Mouse (Mus musculus) neural tube, embryonic 14.5 days (tissue): ENCODE results near the gene C2cd6. TPM values are rescaled to one million over a fixed set of nuclear protein-coding genes. Genes with fewer than 3 reads are reported as not detected.

Source experiments
- ATAC-seq: fragments of 200-750 bp; cut with Nextera tagmentation; 2 replicates; pipeline ENCODE4 v1.8.0; 2017; ENCODE audit warnings: low read depth, mild to moderate bottlenecking, moderate TSS enrichment, moderate library complexity
- H3K27ac ChIP-seq: fragments of 300-500 bp; sonication (generic); 2 replicates; pipeline ENCODE4 v1.5.1; 2014; ENCODE audit warnings: low read depth, mild to moderate bottlenecking, control low read depth, low read length, moderate library complexity, mixed read lengths
- H3K27me3 ChIP-seq: fragments of 300-500 bp; sonication (generic); 2 replicates; pipeline ENCODE4 v1.6.1; 2014; ENCODE audit warnings: low read length; ENCODE audit not compliant: control insufficient read depth, insufficient read depth
- H3K36me3 ChIP-seq: fragments of 300-500 bp; sonication (generic); 2 replicates; pipeline ENCODE4 v1.6.1; 2014; ENCODE audit warnings: low read length, mixed read lengths; ENCODE audit not compliant: control insufficient read depth, insufficient read depth
- H3K4me1 ChIP-seq: fragments of 300-500 bp; sonication (generic); 2 replicates; pipeline ENCODE4 v1.6.1; 2014; ENCODE audit warnings: low read length; ENCODE audit not compliant: control insufficient read depth, insufficient read depth
- H3K4me2 ChIP-seq: fragments of 300-500 bp; sonication (generic); 2 replicates; pipeline ENCODE4 v1.6.1; 2014; ENCODE audit warnings: mild to moderate bottlenecking, low read depth, low read length, control low read depth
- H3K4me3 ChIP-seq: fragments of 300-500 bp; sonication (generic); 2 replicates; pipeline ENCODE4 v1.5.1; 2014; ENCODE audit warnings: low read depth, low read length, control low read depth, mixed read lengths
- H3K9ac ChIP-seq: fragments of 300-500 bp; sonication (generic); replicated peaks from 2 replicates; pipeline ENCODE4 v1.6.1; 2014; ENCODE audit warnings: low read depth, mild to moderate bottlenecking, control low read depth, low read length, mixed read lengths
- H3K9me3 ChIP-seq: fragments of 300-500 bp; sonication (generic); 2 replicates; pipeline ENCODE4 v1.6.1; 2016; ENCODE audit warnings: low read length; ENCODE audit not compliant: control insufficient read depth
- WGBS: fragments of 180-500 bp; shearing (Covaris S2); extraction: QIAGEN DNeasy Blood & Tissue Kit; methylation state at CpG from one replicate; pipeline ENCODE4 v1.1.7; 2014; 5-methylcytosine and 5-hydroxymethylcytosine counted together
- polyA plus RNA-seq: library from polyadenylated mRNA; unstranded; fragments of >200 nt; fragmentation: Nextera tagmentation; extraction: Ambion mirVana; gene quantifications from 2 replicates; pipeline ENCODE4 v1.2.1, GENCODE M21; 2014

C2cd6 gene
- 0.09 TPM in 1 of 2 replicates, not detected in the other for polyA plus RNA-seq

DNA sequence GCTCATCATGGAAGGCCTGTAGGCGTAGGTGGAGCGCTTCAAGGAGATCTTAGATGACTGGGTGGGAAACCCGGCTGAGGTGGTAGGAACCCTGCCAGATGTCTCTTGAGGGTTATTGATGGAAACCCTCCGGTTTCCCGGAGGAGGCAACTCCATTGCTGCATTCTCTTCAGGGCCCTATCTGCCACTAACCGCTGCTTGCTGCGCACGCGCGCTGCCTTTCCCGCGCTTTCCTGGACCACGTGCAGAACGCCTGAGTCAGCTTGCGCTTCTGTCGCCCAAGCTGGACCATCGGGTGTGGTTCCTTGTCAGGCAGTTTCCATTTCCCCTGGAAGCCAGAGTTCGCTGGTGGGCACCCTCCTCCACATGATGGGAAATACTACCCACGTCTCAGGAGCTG lies at the start of gene C2cd6:
Gene C2cd6, minus strand, starts transcription at position 196 of the 400 bp plus-strand sequence.
- H3K4me1 ChIP-seq, result no peaks in the 10 kb centered on the region
- H3K27me3 ChIP-seq, result no peaks in the 10 kb centered on the region
- H3K27ac ChIP-seq, result no peak within 1 kb of the TSS
- no peak within 1 kb of the TSS for H3K4me3 ChIP-seq
- no peak for ATAC-seq
- no peak within 1 kb of the TSS for H3K9ac ChIP-seq
- no peaks in the 10 kb centered on the region for H3K9me3 ChIP-seq
- 92% methylated on average over 19 of the region's 19 CpGs for WGBS
- H3K36me3 ChIP-seq, result peaks cover 3% of the 10 kb centered on the region; the same call in 1 of the 2 replicates
- H3K4me2 ChIP-seq, result no peak within 1 kb of the TSS

DNA sequence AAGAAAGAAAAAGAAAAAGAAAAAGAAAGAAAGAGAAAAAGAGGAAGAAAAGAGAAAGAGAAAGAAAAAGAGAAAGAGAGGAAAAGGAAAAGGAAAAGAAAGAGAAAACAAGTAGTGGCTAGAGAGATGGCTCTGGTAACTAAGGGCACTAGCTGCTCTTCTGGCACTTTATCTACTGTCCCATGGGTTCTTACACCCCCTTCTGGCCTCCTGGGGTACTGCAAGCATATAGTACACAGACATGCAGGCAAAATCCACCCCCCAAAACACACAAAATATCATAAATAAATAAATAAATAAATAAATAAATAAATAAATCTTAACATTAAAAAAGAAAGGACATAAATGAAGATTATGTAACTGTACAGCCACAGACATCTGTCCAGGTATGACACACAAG lies 48.1 kb upstream of the C2cd6 start:
- no peak for ATAC-seq
- Histone ChIP-seq H3K4me2 (no peak overlapping the region), H3K27me3 (no peaks in the 10 kb centered on the region)

GRCm38 (mm10) chr1:59134419-59134818 lies 39.7 kb upstream of the C2cd6 start:
- no peaks in the 10 kb centered on the region for H3K27me3 ChIP-seq
- H3K9ac ChIP-seq, result no peak overlapping the region
- no peak overlapping the region for H3K4me2 ChIP-seq
- ATAC-seq, result no peak
- H3K4me1 ChIP-seq, result no peaks in the 10 kb centered on the region
- 86% methylated on average over 5 of the region's 5 CpGs for WGBS
- no peak overlapping the region for H3K4me3 ChIP-seq
- no peaks in the 10 kb centered on the region for H3K9me3 ChIP-seq
- no peak overlapping the region for H3K27ac ChIP-seq
- H3K36me3 ChIP-seq, result no peaks in the 10 kb centered on the region

More for the DNA sequence above, 48.1 kb upstream of the C2cd6 start:
- H3K36me3 ChIP-seq, result no peaks in the 10 kb centered on the region
- no peaks in the 10 kb centered on the region for H3K4me1 ChIP-seq
- no peaks in the 10 kb centered on the region for H3K9me3 ChIP-seq
- no peak overlapping the region for H3K4me3 ChIP-seq
- no peak overlapping the region for H3K9ac ChIP-seq
- no peak overlapping the region for H3K27ac ChIP-seq

DNA sequence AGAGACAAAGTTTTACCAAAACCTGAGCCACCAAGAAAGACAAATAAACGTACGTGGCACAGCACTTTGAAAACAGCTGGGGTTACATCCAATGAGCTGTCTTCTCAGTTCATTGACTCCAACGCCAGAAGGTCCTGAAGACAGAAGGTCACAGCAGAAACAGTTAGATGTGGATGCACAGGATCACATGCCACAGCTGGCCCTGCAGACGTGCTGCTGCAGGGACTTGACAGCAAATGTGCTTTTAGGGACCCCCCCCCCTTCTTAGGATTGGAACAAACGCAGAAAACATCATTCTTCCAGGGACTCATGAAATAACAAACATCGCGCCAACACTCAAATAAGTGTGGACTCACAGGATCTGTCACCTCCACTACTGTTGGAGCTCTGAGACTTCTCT lies 34.2 kb upstream of the C2cd6 start:
- 76% methylated on average over 7 of the region's 7 CpGs for WGBS

DNA sequence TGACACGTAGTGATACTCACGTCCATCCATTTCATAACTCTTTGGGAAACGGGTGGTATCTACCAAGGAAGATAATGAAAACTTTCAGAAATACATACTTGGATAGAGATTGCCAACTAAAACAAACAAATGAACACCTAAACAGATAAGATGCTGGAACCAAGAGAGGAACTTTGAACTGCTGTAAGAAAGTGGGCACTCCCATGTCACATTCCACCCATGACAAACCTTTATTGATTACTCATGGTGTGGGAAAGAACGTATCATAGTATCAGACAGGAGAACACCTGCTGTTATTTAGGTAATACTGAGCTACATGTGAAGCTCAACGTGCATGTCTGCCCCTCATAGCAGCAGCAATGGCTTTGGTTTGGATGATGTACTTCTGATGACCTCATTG lies 30.9 kb upstream of the C2cd6 start:
- WGBS, result 79% methylated on average over 5 of the region's 5 CpGs
- no peak for ATAC-seq
- no peak overlapping the region for H3K9ac ChIP-seq
- H3K27me3 ChIP-seq, result no peaks in the 10 kb centered on the region
- peaks cover 4% of the 10 kb centered on the region; the same call in 1 of the 2 replicates for H3K4me1 ChIP-seq
- H3K9me3 ChIP-seq, result no peaks in the 10 kb centered on the region
- H3K4me2 ChIP-seq, result no peak overlapping the region
- no peak overlapping the region for H3K4me3 ChIP-seq
- no peaks in the 10 kb centered on the region for H3K36me3 ChIP-seq
- no peak overlapping the region for H3K27ac ChIP-seq

More for the DNA sequence above, 34.2 kb upstream of the C2cd6 start:
- no peak overlapping the region for H3K4me2 ChIP-seq
- H3K9me3 ChIP-seq, result no peaks in the 10 kb centered on the region
- H3K27ac ChIP-seq, result no peak overlapping the region
- no peaks in the 10 kb centered on the region for H3K36me3 ChIP-seq
- ATAC-seq, result no peak
- no peaks in the 10 kb centered on the region for H3K4me1 ChIP-seq
- no peaks in the 10 kb centered on the region for H3K27me3 ChIP-seq
- H3K4me3 ChIP-seq, result no peak overlapping the region
- no peak overlapping the region for H3K9ac ChIP-seq

DNA sequence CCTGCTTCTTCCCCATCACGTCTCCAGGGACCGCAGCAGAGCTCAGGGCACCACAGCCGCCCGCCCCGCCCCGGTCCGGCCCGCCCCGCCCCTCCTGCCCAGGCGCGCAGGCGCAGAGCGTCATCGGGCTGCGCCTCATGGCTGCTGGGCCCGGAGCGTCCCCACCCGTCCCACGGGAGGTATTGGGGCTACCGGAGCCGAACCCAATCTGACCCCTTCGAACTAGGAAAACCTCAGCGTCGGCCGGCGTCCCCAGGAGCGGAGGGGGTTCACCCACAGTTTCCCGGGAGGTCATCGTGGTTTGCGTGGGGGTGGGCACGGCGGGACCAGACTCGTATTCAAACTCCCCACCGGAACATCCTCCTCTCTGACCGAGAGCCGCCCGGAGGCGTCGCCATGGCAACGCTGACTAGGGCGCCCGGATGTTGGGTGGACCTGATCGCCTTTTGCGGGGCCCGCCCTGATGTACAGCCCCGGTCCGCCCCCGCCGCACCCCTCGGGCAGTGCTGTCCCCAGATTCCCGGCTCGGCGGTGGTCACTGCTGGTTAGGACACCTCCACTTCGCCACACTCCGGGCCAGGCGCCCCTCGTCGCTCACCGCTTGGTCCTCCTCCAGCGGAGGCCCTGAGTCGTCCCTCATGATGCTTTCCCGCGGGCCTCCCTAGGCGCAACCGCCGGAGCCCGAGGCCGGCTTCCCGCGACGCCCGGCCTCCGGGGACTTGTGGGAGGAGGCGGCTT lies 25.2 kb upstream of the C2cd6 start, which contains the start of gene Tmem237:
Gene Tmem237, minus strand, starts transcription at position 689 of the 738 bp plus-strand sequence.
- Histone ChIP-seq H3K4me3 (peak within 1 kb of the TSS; percentile 76), H3K9ac (peak within 1 kb of the TSS; percentile 94), H3K4me1 (peaks cover 4% of the 10 kb centered on the region; the same call in 1 of the 2 replicates), H3K4me2 (peak within 1 kb of the TSS; percentile 88), H3K36me3 (no peaks in the 10 kb centered on the region), H3K9me3 (no peaks in the 10 kb centered on the region), H3K27ac (peak within 1 kb of the TSS; percentile 92), H3K27me3 (no peaks in the 10 kb centered on the region)
- WGBS, result under 1% methylated on average over 74 of the region's 74 CpGs
- peak; percentile 99 for ATAC-seq

DNA sequence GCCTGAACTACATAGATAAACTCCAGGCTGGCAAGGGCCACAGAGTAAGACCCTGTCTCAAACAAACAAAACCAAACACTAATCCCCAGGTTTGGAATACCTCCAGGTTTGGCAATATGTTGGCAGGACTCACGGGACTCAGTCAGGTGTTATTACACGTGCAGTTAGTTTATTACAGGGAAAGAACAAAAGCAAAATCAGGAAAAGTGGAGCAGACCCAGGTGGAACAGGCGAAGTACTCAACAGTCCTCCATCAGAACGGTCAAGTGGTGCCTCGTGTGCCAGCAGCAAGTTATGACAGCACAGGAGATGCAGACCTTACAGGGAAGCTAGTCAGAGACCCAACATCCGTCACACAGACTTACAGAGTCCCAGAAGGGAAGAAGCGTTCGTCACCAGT lies 15.8 kb upstream of the C2cd6 start:
- Histone ChIP-seq H3K9ac (no peak overlapping the region), H3K4me1 (no peaks in the 10 kb centered on the region), H3K4me2 (no peak overlapping the region), H3K36me3 (peaks cover 32% of the 10 kb centered on the region), H3K9me3 (no peaks in the 10 kb centered on the region), H3K27ac (no peak overlapping the region), H3K27me3 (no peaks in the 10 kb centered on the region), H3K4me3 (no peak overlapping the region)
- no peak for ATAC-seq
- WGBS, result 87% methylated on average over 8 of the region's 8 CpGs

GRCm38 (mm10) chr1:59102071-59102470 lies 7.4 kb upstream of the C2cd6 start:
- no peaks in the 10 kb centered on the region for H3K27me3 ChIP-seq
- 95% methylated on average over 6 of the region's 6 CpGs for WGBS
- peaks cover 18% of the 10 kb centered on the region for H3K36me3 ChIP-seq
- H3K9me3 ChIP-seq, result no peaks in the 10 kb centered on the region
- ATAC-seq, result no peak
- no peaks in the 10 kb centered on the region for H3K4me1 ChIP-seq
- no peak overlapping the region for H3K4me3 ChIP-seq
- H3K4me2 ChIP-seq, result no peak overlapping the region
- no peak overlapping the region for H3K27ac ChIP-seq
- H3K9ac ChIP-seq, result no peak overlapping the region

- H3K36me3 ChIP-seq, result peaks cover 13% of the 10 kb centered on the region
- H3K4me2 ChIP-seq, result no peak overlapping the region
- ATAC-seq, result no peak
- 93% methylated on average over 5 of the region's 5 CpGs for WGBS
- no peaks in the 10 kb centered on the region for H3K27me3 ChIP-seq
- no peak overlapping the region for H3K4me3 ChIP-seq
- no peaks in the 10 kb centered on the region for H3K4me1 ChIP-seq
- H3K9me3 ChIP-seq, result no peaks in the 10 kb centered on the region
- H3K9ac ChIP-seq, result no peak overlapping the region
- no peak overlapping the region for H3K27ac ChIP-seq
Measured at GRCm38 (mm10) chr1:59101020-59101419, 6.3 kb upstream of the C2cd6 start.
